Mouse (Mus musculus) hindbrain, embryonic 11.5 days (tissue): ENCODE results near the gene Ass1. TPM values are rescaled to one million over a fixed set of nuclear protein-coding genes. Genes with fewer than 3 reads are reported as not detected.
A peak's percentile ranks its signal among the peaks of the same experiment; 100 is the strongest.

Source experiments
- ATAC-seq: fragments of 200-750 bp; cut with Nextera tagmentation; 2 replicates; pipeline ENCODE4 v1.8.0; 2017; ENCODE audit warnings: mild to moderate bottlenecking, moderate TSS enrichment, moderate library complexity; ENCODE audit not compliant: low FRiP score
- DNase-seq: peaks from one replicate; pipeline ENCODE4 v3.0.0-alpha.2; 2015; ENCODE audit warnings: low spot score
- H3K27ac ChIP-seq: fragments of 300-500 bp; sonication (generic); 2 replicates; pipeline ENCODE4 v1.5.1; 2014; ENCODE audit warnings: mild to moderate bottlenecking, low read depth, low read length
- H3K27me3 ChIP-seq: fragments of 300-500 bp; sonication (generic); 2 replicates; pipeline ENCODE4 v1.6.1; 2014; ENCODE audit warnings: mild to moderate bottlenecking, low read length, moderate library complexity, mixed read lengths; ENCODE audit not compliant: control insufficient read depth, insufficient read depth
- H3K36me3 ChIP-seq: fragments of 300-500 bp; sonication (generic); 2 replicates; pipeline ENCODE4 v1.6.1; 2014; ENCODE audit warnings: mild to moderate bottlenecking, low read length, moderate library complexity, mixed read lengths; ENCODE audit not compliant: control insufficient read depth, insufficient read depth
- H3K4me1 ChIP-seq: fragments of 300-500 bp; sonication (generic); replicated peaks from 2 replicates; pipeline ENCODE4 v1.6.1; 2014; ENCODE audit warnings: low read length, mixed read lengths; ENCODE audit not compliant: control insufficient read depth, insufficient read depth
- H3K4me2 ChIP-seq: fragments of 300-500 bp; sonication (generic); replicated peaks from 2 replicates; pipeline ENCODE4 v1.6.1; 2014; ENCODE audit warnings: mild to moderate bottlenecking, low read depth, low read length
- H3K4me3 ChIP-seq: fragments of 300-500 bp; sonication (generic); 2 replicates; pipeline ENCODE4 v1.5.1; 2014; ENCODE audit warnings: low read depth, low read length
- H3K9ac ChIP-seq: fragments of 300-500 bp; sonication (generic); 2 replicates; pipeline ENCODE4 v1.6.1; 2014; ENCODE audit warnings: low read depth, low read length
- H3K9me3 ChIP-seq: fragments of 300-500 bp; sonication (generic); 2 replicates; pipeline ENCODE4 v1.6.1; 2016; ENCODE audit warnings: low read length; ENCODE audit not compliant: control insufficient read depth
- WGBS: fragments of 180-500 bp; shearing (Covaris S2); extraction: QIAGEN DNeasy Blood & Tissue Kit; methylation state at CpG from one replicate; pipeline ENCODE4 v1.1.7; 2014; 5-methylcytosine and 5-hydroxymethylcytosine counted together
- polyA plus RNA-seq: library from polyadenylated mRNA; unstranded; fragments of >200 nt; fragmentation: Nextera tagmentation; extraction: Ambion mirVana; gene quantifications from 2 replicates; pipeline ENCODE4 v1.2.1, GENCODE M21; 2014

Ass1 gene
- polyA plus RNA-seq: 10.3 and 11.0 TPM in 2 replicates

- H3K4me3 ChIP-seq: peak within 1 kb of the TSS; percentile 32
- H3K9me3 ChIP-seq: no peaks in the 10 kb centered on the region
- DNase-seq (peak; percentile 61), ATAC-seq (peak; percentile 40; the same call in 1 of the 2 replicates)
- no peak within 1 kb of the TSS for H3K27ac ChIP-seq
- 0 out of 2 replicates have a peak within 1 kb of the TSS, but pooled peaks have one; percentile 5 for H3K9ac ChIP-seq
- 1% methylated on average over 48 of the region's 49 CpGs for WGBS
- H3K27me3 ChIP-seq: peaks cover 37% of the 10 kb centered on the region
- H3K4me2 ChIP-seq: peak within 1 kb of the TSS; percentile 53
- H3K36me3 ChIP-seq: no peaks in the 10 kb centered on the region
- H3K4me1 ChIP-seq: peaks cover 12% of the 10 kb centered on the region
These were observed at the start of gene Ass1 for GRCm38 (mm10) chr2:31469931-31470682. TSS of gene Ass1 (plus strand) at chr2:31470207.

- 89% methylated on average over 6 of the region's 6 CpGs for WGBS
- no peaks in the 10 kb centered on the region for H3K9me3 ChIP-seq
- ATAC-seq (no peak), DNase-seq (no peak)
- H3K4me3 ChIP-seq: no peak overlapping the region
- H3K36me3 ChIP-seq: no peaks in the 10 kb centered on the region
- no peak overlapping the region for H3K4me2 ChIP-seq
- H3K27ac ChIP-seq: no peak overlapping the region
- no peak overlapping the region for H3K9ac ChIP-seq
- H3K27me3 ChIP-seq: no peaks in the 10 kb centered on the region
- H3K4me1 ChIP-seq: no peaks in the 10 kb centered on the region
These were observed 49.1 kb upstream of the Ass1 start for GRCm38 (mm10) chr2:31420914-31421313.

- no peaks in the 10 kb centered on the region for H3K36me3 ChIP-seq
- H3K4me3 ChIP-seq: no peak overlapping the region
- DNase-seq (no peak), ATAC-seq (no peak)
- WGBS: 69% methylated on average over 6 of the region's 6 CpGs
- no peaks in the 10 kb centered on the region for H3K9me3 ChIP-seq
- no peaks in the 10 kb centered on the region for H3K4me1 ChIP-seq
- H3K27ac ChIP-seq: no peak overlapping the region
- H3K4me2 ChIP-seq: no peak overlapping the region
- H3K27me3 ChIP-seq: no peaks in the 10 kb centered on the region
- H3K9ac ChIP-seq: no peak overlapping the region
These were observed 47.4 kb upstream of the Ass1 start for GRCm38 (mm10) chr2:31422576-31422975.

GRCm38 (mm10) chr2:31431477-31431876, 38.5 kb upstream of the Ass1 start:
- DNase-seq (no peak), ATAC-seq (no peak)
- Histone ChIP-seq H3K27ac (no peak overlapping the region), H3K4me3 (no peak overlapping the region), H3K9ac (no peak overlapping the region), H3K27me3 (0 out of 2 replicates have a peak, but pooled peaks cover 2% of the 10 kb centered on the region), H3K4me2 (no peak overlapping the region), H3K36me3 (no peaks in the 10 kb centered on the region), H3K9me3 (no peaks in the 10 kb centered on the region), H3K4me1 (no peaks in the 10 kb centered on the region)
- 87% methylated on average over 5 of the region's 5 CpGs for WGBS

GRCm38 (mm10) chr2:31434746-31435145, 35.3 kb upstream of the Ass1 start:
- H3K27ac ChIP-seq: no peak overlapping the region
- H3K4me2 ChIP-seq: no peak overlapping the region
- no peak overlapping the region for H3K4me3 ChIP-seq
- DNase-seq (no peak), ATAC-seq (no peak)
- H3K9me3 ChIP-seq: no peaks in the 10 kb centered on the region
- no peak overlapping the region for H3K9ac ChIP-seq
- H3K36me3 ChIP-seq: no peaks in the 10 kb centered on the region
- H3K27me3 ChIP-seq: no peaks in the 10 kb centered on the region
- H3K4me1 ChIP-seq: no peaks in the 10 kb centered on the region
- WGBS: 78% methylated on average over 10 of the region's 10 CpGs

- Histone ChIP-seq H3K4me2 (no peak overlapping the region), H3K9me3 (no peaks in the 10 kb centered on the region), H3K36me3 (no peaks in the 10 kb centered on the region), H3K27ac (no peak overlapping the region), H3K4me1 (no peaks in the 10 kb centered on the region), H3K9ac (no peak overlapping the region), H3K27me3 (no peaks in the 10 kb centered on the region), H3K4me3 (no peak overlapping the region)
- peak; percentile 76 for DNase-seq
- no peak for ATAC-seq
- 40% methylated on average over 6 of the region's 6 CpGs for WGBS
These were observed 34.4 kb upstream of the Ass1 start for GRCm38 (mm10) chr2:31435567-31435966.

- Histone ChIP-seq H3K9ac (no peak overlapping the region), H3K27me3 (no peaks in the 10 kb centered on the region), H3K36me3 (no peaks in the 10 kb centered on the region), H3K9me3 (no peaks in the 10 kb centered on the region), H3K4me2 (no peak overlapping the region), H3K4me1 (no peaks in the 10 kb centered on the region), H3K27ac (no peak overlapping the region), H3K4me3 (no peak overlapping the region)
- ATAC-seq: no peak
- 60% methylated on average over 14 of the region's 14 CpGs for WGBS
- no peak for DNase-seq
These were observed 32.3 kb upstream of the Ass1 start for GRCm38 (mm10) chr2:31437480-31438245.

- WGBS: 83% methylated on average over 6 of the region's 6 CpGs
- H3K4me1 ChIP-seq: no peaks in the 10 kb centered on the region
These were observed 30.4 kb upstream of the Ass1 start for GRCm38 (mm10) chr2:31439576-31439975.

More at GRCm38 (mm10) chr2:31439576-31439975, 30.4 kb upstream of the Ass1 start:
- ATAC-seq (no peak), DNase-seq (no peak)
- Histone ChIP-seq H3K27ac (no peak overlapping the region), H3K9me3 (no peaks in the 10 kb centered on the region), H3K9ac (no peak overlapping the region), H3K36me3 (no peaks in the 10 kb centered on the region), H3K27me3 (no peaks in the 10 kb centered on the region), H3K4me3 (no peak overlapping the region), H3K4me2 (no peak overlapping the region)
